Mouse (Mus musculus): ENCODE results near the gene Aplf. TPM values are rescaled to one million over a fixed set of nuclear protein-coding genes. Genes with fewer than 3 reads are reported as not detected.
A peak's percentile ranks its signal among the peaks of the same experiment; 100 is the strongest.
"Not testable (repeated sequence)": the region's sequence is repeated elsewhere in the genome, so short reads cannot be mapped to it uniquely, and the experiment has no call there.

Aplf gene
- polyA plus RNA-seq, 1 experiment from 2014 or later, result 12.9 TPM

GRCm38 (mm10) chr6:87662197-87662596, 9.8 kb downstream of the Aplf start:
- Histone ChIP-seq H3K27ac (no peak overlapping the region), H3K9me3 (no peaks in the 10 kb centered on the region), H3K4me1 (no peaks in the 10 kb centered on the region), H3K36me3 (replicated peaks) (peaks cover 15% of the 10 kb centered on the region), H3K4me3 (no peak overlapping the region), H3K27me3 (ENCODE audit: poor library complexity, severe bottlenecking) (no peaks in the 10 kb centered on the region)
- 79% methylated on average over 6 of the region's 6 CpGs for WGBS
- DNase-seq (ENCODE audit: extremely low spot score, low spot score), result no peak

GRCm38 (mm10) chr6:87661707-87662106, 10.3 kb downstream of the Aplf start:
- Histone ChIP-seq H3K27ac (no peak overlapping the region), H3K27me3 (ENCODE audit: poor library complexity, severe bottlenecking) (no peaks in the 10 kb centered on the region), H3K4me1 (no peaks in the 10 kb centered on the region), H3K9me3 (no peaks in the 10 kb centered on the region), H3K4me3 (no peak overlapping the region), H3K36me3 (replicated peaks) (peaks cover 15% of the 10 kb centered on the region)
- WGBS, result 92% methylated on average over 2 of the region's 2 CpGs
- no peak for DNase-seq (ENCODE audit: extremely low spot score, low spot score)

- Histone ChIP-seq H3K4me3 (no peak overlapping the region), H3K36me3 (replicated peaks) (peaks cover 12% of the 10 kb centered on the region; the same call in 1 of the 2 replicates), H3K27me3 (ENCODE audit: poor library complexity, severe bottlenecking) (no peaks in the 10 kb centered on the region), H3K9me3 (no peaks in the 10 kb centered on the region), H3K27ac (no peak overlapping the region), H3K4me1 (no peaks in the 10 kb centered on the region)
- WGBS, result 98% methylated on average over 4 of the region's 4 CpGs
- no peak for DNase-seq (ENCODE audit: extremely low spot score, low spot score)
Measured at GRCm38 (mm10) chr6:87658816-87659215, 13.2 kb downstream of the Aplf start.

- Histone ChIP-seq H3K36me3 (replicated peaks) (peaks cover 17% of the 10 kb centered on the region), H3K4me1 (no peaks in the 10 kb centered on the region), H3K27ac (no peak overlapping the region), H3K9me3 (no peaks in the 10 kb centered on the region), H3K27me3 (ENCODE audit: poor library complexity, severe bottlenecking) (no peaks in the 10 kb centered on the region), H3K4me3 (no peak overlapping the region)
- no peak for DNase-seq (ENCODE audit: extremely low spot score, low spot score)
- WGBS, result 83% methylated on average over 8 of the region's 8 CpGs
Measured at GRCm38 (mm10) chr6:87653904-87654638, 17.9 kb downstream of the Aplf start.

GRCm38 (mm10) chr6:87653478-87653877, 18.5 kb downstream of the Aplf start:
- H3K27ac ChIP-seq, result no peak overlapping the region

GRCm38 (mm10) chr6:87652670-87653069, 19.3 kb downstream of the Aplf start:
- WGBS, result 92% methylated on average over 9 of the region's 9 CpGs
- Histone ChIP-seq H3K36me3 (replicated peaks) (peaks cover 14% of the 10 kb centered on the region), H3K4me3 (no peak overlapping the region), H3K9me3 (no peaks in the 10 kb centered on the region), H3K27ac (no peak overlapping the region), H3K4me1 (no peaks in the 10 kb centered on the region), H3K27me3 (ENCODE audit: poor library complexity, severe bottlenecking) (no peaks in the 10 kb centered on the region)
- no peak for DNase-seq (ENCODE audit: extremely low spot score, low spot score)

More at GRCm38 (mm10) chr6:87653478-87653877, 18.5 kb downstream of the Aplf start:
- Histone ChIP-seq H3K9me3 (no peaks in the 10 kb centered on the region), H3K27me3 (ENCODE audit: poor library complexity, severe bottlenecking) (no peaks in the 10 kb centered on the region), H3K36me3 (replicated peaks) (peaks cover 17% of the 10 kb centered on the region), H3K4me3 (no peak overlapping the region), H3K4me1 (no peaks in the 10 kb centered on the region)
- DNase-seq (ENCODE audit: extremely low spot score, low spot score), result no peak
- 89% methylated on average over 3 of the region's 3 CpGs for WGBS

GRCm38 (mm10) chr6:87651787-87652186, 20.2 kb downstream of the Aplf start:
- no peaks in the 10 kb centered on the region for H3K9me3 ChIP-seq
- peaks cover 12% of the 10 kb centered on the region for H3K36me3 ChIP-seq (replicated peaks)
- H3K4me3 ChIP-seq, result no peak overlapping the region
- no peak for DNase-seq (ENCODE audit: extremely low spot score, low spot score)
- 90% methylated on average over 5 of the region's 5 CpGs for WGBS
- H3K4me1 ChIP-seq, result no peaks in the 10 kb centered on the region
- no peaks in the 10 kb centered on the region for H3K27me3 ChIP-seq (ENCODE audit: poor library complexity, severe bottlenecking)
- no peak overlapping the region for H3K27ac ChIP-seq

- DNase-seq (ENCODE audit: extremely low spot score, low spot score), result no peak
- no peak overlapping the region for H3K27ac ChIP-seq
- WGBS, result 76% methylated on average over 11 of the region's 11 CpGs
- no peaks in the 10 kb centered on the region for H3K9me3 ChIP-seq
- H3K4me1 ChIP-seq, result 0 out of 2 replicates have a peak, but pooled peaks cover 3% of the 10 kb centered on the region
- peaks cover 9% of the 10 kb centered on the region for H3K36me3 ChIP-seq (replicated peaks)
- H3K27me3 ChIP-seq (ENCODE audit: poor library complexity, severe bottlenecking), result no peaks in the 10 kb centered on the region
- H3K4me3 ChIP-seq, result no peak overlapping the region
Measured at GRCm38 (mm10) chr6:87638134-87638660, 33.8 kb downstream of the Aplf start.

GRCm38 (mm10) chr6:87632176-87632575, 39.8 kb downstream of the Aplf start:
- 82% methylated on average over 4 of the region's 4 CpGs for WGBS
- Histone ChIP-seq H3K9me3 (no peaks in the 10 kb centered on the region), H3K36me3 (replicated peaks) (peaks cover 9% of the 10 kb centered on the region), H3K4me3 (no peak overlapping the region), H3K27ac (0 out of 2 replicates have a peak overlapping the region, but pooled peaks have one; percentile 44), H3K27me3 (ENCODE audit: poor library complexity, severe bottlenecking) (no peaks in the 10 kb centered on the region), H3K4me1 (peaks cover 12% of the 10 kb centered on the region)
- no peak for DNase-seq (ENCODE audit: extremely low spot score, low spot score)

GRCm38 (mm10) chr6:87628936-87629335, 43.1 kb downstream of the Aplf start:
- 79% methylated on average over 15 of the region's 15 CpGs for WGBS

GRCm38 (mm10) chr6:87623151-87623550, 48.8 kb downstream of the Aplf start:
- Histone ChIP-seq H3K36me3 (replicated peaks) (no peaks in the 10 kb centered on the region), H3K4me3 (no peak overlapping the region), H3K9me3 (no peaks in the 10 kb centered on the region), H3K27ac (no peak overlapping the region), H3K4me1 (peaks cover 17% of the 10 kb centered on the region; the same call in 1 of the 2 replicates), H3K27me3 (ENCODE audit: poor library complexity, severe bottlenecking) (no peaks in the 10 kb centered on the region)
- no peak for DNase-seq (ENCODE audit: extremely low spot score, low spot score)
- 95% methylated on average over 3 of the region's 3 CpGs for WGBS

More at GRCm38 (mm10) chr6:87628936-87629335, 43.1 kb downstream of the Aplf start:
- not testable (repeated sequence) for H3K27ac ChIP-seq; H3K36me3 ChIP-seq (replicated peaks); H3K4me3 ChIP-seq; H3K9me3 ChIP-seq; DNase-seq (ENCODE audit: extremely low spot score, low spot score); H3K27me3 ChIP-seq (ENCODE audit: poor library complexity, severe bottlenecking)
- H3K4me1 ChIP-seq, result peaks cover 12% of the 10 kb centered on the region

GRCm38 (mm10) chr6:87621281-87621680, 50.7 kb downstream of the Aplf start:
- no peak for DNase-seq (ENCODE audit: extremely low spot score, low spot score)
- Histone ChIP-seq H3K27me3 (ENCODE audit: poor library complexity, severe bottlenecking) (no peaks in the 10 kb centered on the region), H3K27ac (no peak overlapping the region), H3K4me3 (no peak overlapping the region), H3K36me3 (replicated peaks) (no peaks in the 10 kb centered on the region), H3K9me3 (no peaks in the 10 kb centered on the region), H3K4me1 (peaks cover 13% of the 10 kb centered on the region; the same call in 1 of the 2 replicates)
- WGBS, result 91% methylated on average over 3 of the region's 3 CpGs

GRCm38 (mm10) chr6:87618021-87618420, 54.0 kb downstream of the Aplf start:
- peaks cover 19% of the 10 kb centered on the region; the same call in 1 of the 2 replicates for H3K4me1 ChIP-seq
- 76% methylated on average over 8 of the region's 8 CpGs for WGBS
- no peaks in the 10 kb centered on the region for H3K27me3 ChIP-seq (ENCODE audit: poor library complexity, severe bottlenecking)
- no peaks in the 10 kb centered on the region for H3K36me3 ChIP-seq (replicated peaks)
- H3K27ac ChIP-seq, result no peak overlapping the region
- H3K9me3 ChIP-seq, result no peaks in the 10 kb centered on the region
- H3K4me3 ChIP-seq, result no peak overlapping the region
- DNase-seq (ENCODE audit: extremely low spot score, low spot score), result peak; percentile 13

Measured in forebrain, embryonic 10.5 days (tissue).